Mouse (Mus musculus): ENCODE measurements around the gene Snrpb. TPM values are rescaled to one million over a fixed set of nuclear protein-coding genes. Genes with fewer than 3 reads are reported as not detected.

Snrpb gene
- polyA plus RNA-seq, 1 experiment, result 86.8 TPM

- H3K27ac ChIP-seq (replicated peaks; ENCODE audit: low read depth, low read length), result no peak overlapping the region
- H3K4me3 ChIP-seq (ENCODE audit: insufficient read depth, low read depth, low read length), result no peak overlapping the region
- H3K4me1 ChIP-seq (ENCODE audit: control insufficient read depth, insufficient read depth, insufficient read length, low read length), result peaks cover 5% of the 10 kb centered on the region
Measured at GRCm38 (mm10) chr2:130158088-130158437, 21.1 kb downstream of the Snrpb start.

DNA sequence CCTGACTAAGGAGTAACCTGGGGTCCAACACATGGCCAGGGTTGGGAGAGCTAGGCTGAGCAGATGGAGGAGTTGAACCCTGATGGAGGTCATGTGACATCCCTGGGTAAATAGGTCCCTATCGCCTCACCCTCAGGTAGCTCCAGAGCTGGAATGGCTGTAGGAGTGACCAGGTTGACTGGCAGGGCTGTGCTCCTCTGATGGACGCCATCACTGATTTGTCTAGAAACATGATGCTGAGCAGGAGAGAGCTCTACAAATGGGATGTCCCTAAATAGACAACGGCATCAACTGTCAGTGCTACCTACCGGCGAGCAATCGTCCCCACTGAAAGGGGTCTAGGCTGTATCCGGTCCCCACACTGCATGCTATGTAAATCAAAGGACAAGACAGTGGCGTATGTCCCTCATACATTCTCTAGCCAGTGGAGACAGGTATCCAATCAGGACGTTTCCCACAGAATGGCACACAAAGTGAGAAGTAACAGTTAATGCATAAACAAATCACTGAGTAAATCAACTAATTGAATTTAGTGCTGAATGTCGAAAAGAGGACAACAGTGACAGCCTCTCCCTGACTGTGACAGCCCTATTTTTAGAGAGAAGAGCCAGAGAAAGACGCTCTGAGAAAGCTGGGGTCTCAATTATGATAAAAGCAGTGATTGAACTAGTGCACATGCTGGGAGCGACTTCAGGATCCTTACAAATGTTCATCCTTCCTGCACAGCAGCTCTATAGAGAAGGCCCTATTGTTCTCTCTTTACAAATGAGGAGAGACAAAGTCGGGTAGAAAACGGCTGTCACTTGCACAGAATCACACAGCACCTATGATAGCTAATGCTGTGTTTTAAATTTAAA, 21.7 kb downstream of the Snrpb start:
- H3K27ac ChIP-seq (replicated peaks; ENCODE audit: low read depth, low read length), result no peak overlapping the region
- peaks cover 5% of the 10 kb centered on the region for H3K4me1 ChIP-seq (ENCODE audit: control insufficient read depth, insufficient read depth, insufficient read length, low read length)
- no peak overlapping the region for H3K4me3 ChIP-seq (ENCODE audit: insufficient read depth, low read depth, low read length)

GRCm38 (mm10) chr2:130155851-130156250, 23.4 kb downstream of the Snrpb start:
- H3K4me3 ChIP-seq (ENCODE audit: insufficient read depth, low read depth, low read length), result no peak overlapping the region
- peaks cover 1% of the 10 kb centered on the region; the same call in 1 of the 2 replicates for H3K4me1 ChIP-seq (ENCODE audit: control insufficient read depth, insufficient read depth, insufficient read length, low read length)
- H3K27ac ChIP-seq (replicated peaks; ENCODE audit: low read depth, low read length), result peak overlapping the region; percentile 35; the same call in 1 of the 2 replicates

DNA sequence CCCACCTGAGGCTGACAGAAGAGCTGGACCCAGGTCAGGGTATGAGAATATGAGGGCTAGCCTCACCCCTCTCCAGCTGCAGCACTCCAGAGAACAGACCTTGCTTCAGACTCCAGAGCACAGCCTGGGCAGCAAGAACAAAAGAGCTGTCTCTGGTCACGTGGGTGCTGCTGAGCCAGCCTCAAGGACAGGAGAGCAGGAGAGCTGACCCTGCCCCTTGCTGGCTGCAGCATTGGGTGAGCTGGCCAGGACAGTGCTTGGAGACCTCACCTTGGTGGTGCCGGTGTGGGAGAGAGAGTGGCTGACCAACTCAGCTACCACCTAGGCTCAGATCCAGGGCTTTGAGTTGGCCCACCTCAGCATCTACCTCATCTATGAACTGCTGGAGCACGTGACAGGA, 24.0 kb downstream of the Snrpb start:
- Histone ChIP-seq H3K27ac (replicated peaks; ENCODE audit: low read depth, low read length) (no peak overlapping the region), H3K4me3 (ENCODE audit: insufficient read depth, low read depth, low read length) (no peak overlapping the region), H3K4me1 (ENCODE audit: control insufficient read depth, insufficient read depth, insufficient read length, low read length) (no peaks in the 10 kb centered on the region; the same call in 1 of the 2 replicates)

DNA sequence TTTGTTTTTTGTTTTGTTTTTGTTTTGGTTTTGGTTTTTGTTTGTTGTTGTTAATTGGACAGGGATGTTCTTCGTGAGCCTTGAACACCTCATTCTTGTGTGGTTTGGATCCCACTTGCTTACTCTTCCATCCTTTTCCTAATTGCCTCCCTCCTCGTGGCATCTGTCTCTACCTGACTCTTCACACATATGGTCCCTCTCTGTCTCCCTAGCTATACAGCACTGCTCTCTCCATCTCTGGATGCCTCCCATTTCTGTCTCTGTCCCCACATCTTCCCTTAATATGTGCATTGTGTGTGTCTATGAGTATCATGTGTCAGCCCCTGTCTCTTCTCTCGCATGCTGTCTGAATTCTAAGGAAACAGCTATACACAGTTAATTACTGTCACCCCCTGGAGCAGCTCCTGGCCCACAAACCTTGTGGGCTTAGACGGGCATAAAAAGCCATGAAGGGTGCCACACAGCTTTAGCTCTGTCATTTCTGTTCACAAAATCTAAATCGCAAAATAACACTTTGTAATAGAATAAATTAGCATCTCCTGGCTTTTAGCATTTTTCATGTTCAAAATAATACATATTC, 33.0 kb downstream of the Snrpb start:
- no peak overlapping the region for H3K27ac ChIP-seq (replicated peaks; ENCODE audit: low read depth, low read length)
- H3K4me1 ChIP-seq (ENCODE audit: control insufficient read depth, insufficient read depth, insufficient read length, low read length), result no peaks in the 10 kb centered on the region
- no peak overlapping the region for H3K4me3 ChIP-seq (ENCODE audit: insufficient read depth, low read depth, low read length)

DNA sequence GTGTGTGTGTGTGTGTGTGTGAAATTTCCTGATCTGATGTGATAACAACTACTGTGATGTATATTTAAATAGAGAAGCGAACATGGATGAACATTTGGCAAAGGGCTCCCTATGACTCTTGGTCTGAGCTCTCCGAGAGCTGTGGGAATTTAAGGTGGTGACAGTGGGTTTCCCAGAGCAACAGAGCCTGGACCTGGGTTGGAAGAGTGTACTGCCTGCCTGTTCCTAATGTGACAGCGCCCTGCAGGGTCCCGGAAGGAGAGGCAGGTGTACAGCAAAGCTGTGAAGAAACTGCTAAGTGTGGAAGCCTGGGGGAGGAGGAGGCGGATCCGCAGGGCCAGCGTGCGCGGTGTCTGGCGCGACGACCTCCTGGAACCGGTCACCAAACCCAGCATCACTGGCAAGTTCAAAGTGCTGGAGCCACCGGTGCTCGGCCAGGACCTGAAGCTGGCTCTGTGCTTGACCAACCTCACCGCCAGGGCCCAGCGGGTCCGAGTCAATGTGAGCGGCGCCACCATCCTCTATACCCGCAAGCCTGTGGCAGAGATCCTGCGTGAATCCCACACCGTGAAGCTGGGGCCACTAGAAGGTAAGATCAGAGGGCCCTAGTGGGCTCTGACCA, 34.4 kb downstream of the Snrpb start:
- Histone ChIP-seq H3K4me1 (ENCODE audit: control insufficient read depth, insufficient read depth, insufficient read length, low read length) (no peaks in the 10 kb centered on the region), H3K27ac (replicated peaks; ENCODE audit: low read depth, low read length) (no peak overlapping the region), H3K4me3 (ENCODE audit: insufficient read depth, low read depth, low read length) (no peak overlapping the region)

- no peaks in the 10 kb centered on the region for H3K4me1 ChIP-seq (ENCODE audit: control insufficient read depth, insufficient read depth, insufficient read length, low read length)
- no peak overlapping the region for H3K4me3 ChIP-seq (ENCODE audit: insufficient read depth, low read depth, low read length)
- no peak overlapping the region for H3K27ac ChIP-seq (replicated peaks; ENCODE audit: low read depth, low read length)
Measured at GRCm38 (mm10) chr2:130143011-130143410, 36.2 kb downstream of the Snrpb start.

- Histone ChIP-seq H3K4me3 (ENCODE audit: insufficient read depth, low read depth, low read length) (no peak overlapping the region), H3K4me1 (ENCODE audit: control insufficient read depth, insufficient read depth, insufficient read length, low read length) (no peaks in the 10 kb centered on the region), H3K27ac (replicated peaks; ENCODE audit: low read depth, low read length) (no peak overlapping the region)
Measured at GRCm38 (mm10) chr2:130129687-130130086, 49.5 kb downstream of the Snrpb start.

- Histone ChIP-seq H3K27ac (replicated peaks; ENCODE audit: low read depth, low read length) (no peak overlapping the region), H3K4me3 (ENCODE audit: insufficient read depth, low read depth, low read length) (no peak overlapping the region), H3K4me1 (ENCODE audit: control insufficient read depth, insufficient read depth, insufficient read length, low read length) (no peaks in the 10 kb centered on the region)
Measured at GRCm38 (mm10) chr2:130126073-130126472, 53.1 kb downstream of the Snrpb start.

DNA sequence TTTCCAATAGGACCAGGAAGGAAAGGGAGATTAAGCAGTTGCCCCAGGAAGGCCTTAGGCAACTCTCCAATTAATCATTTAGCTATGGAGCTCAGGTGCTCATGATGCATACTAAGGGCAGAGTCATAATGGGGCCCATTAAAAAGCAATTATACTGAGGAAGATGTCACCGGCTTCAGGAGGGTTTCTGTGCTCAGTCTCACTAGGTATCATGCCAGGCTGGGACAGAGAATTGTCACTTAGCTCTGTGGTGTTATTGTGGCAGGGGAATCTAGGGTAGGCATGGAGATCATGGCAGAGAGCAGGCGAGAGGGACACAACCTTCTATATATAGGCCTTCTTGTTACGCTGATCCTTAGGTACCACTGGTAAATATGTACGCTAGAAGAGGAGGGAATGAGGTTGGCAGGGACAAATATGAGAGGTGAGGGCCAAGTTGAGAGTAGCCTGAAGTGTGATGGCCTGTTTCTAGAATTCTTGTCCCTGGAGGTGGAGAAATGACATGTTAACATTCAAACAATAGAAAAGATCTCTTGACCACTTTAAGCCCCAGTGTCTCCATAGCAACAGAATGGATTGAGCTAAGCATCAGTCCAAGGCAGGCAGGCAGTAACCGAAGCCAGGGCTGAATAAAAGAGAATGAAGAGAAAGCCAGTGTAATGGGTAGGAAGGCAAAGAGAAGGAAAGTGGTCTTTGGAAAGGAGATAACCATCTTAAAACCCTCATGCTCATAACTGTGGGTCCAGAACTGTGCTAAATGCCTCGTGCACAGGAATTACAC, 53.7 kb downstream of the Snrpb start:
- Histone ChIP-seq H3K27ac (replicated peaks; ENCODE audit: low read depth, low read length) (no peak overlapping the region), H3K4me1 (ENCODE audit: control insufficient read depth, insufficient read depth, insufficient read length, low read length) (no peaks in the 10 kb centered on the region), H3K4me3 (ENCODE audit: insufficient read depth, low read depth, low read length) (no peak overlapping the region)

Other genes with a start within 250 kb of the Snrpb start
- not detected in 2 replicates for gene Tgm3, start 167.1 kb downstream of the Snrpb start, polyA plus RNA-seq (2012; ENCODE audit: insufficient read depth, insufficient read length, missing spikeins)
- gene Tgm6, start 67.0 kb downstream of the Snrpb start, polyA plus RNA-seq (2012; ENCODE audit: insufficient read depth, insufficient read length, missing spikeins), result not detected in 2 replicates
- gene Tmc2, start 15.8 kb upstream of the Snrpb start, polyA plus RNA-seq (2012; ENCODE audit: insufficient read depth, insufficient read length, missing spikeins), result not detected in 2 replicates
- gene Nop56, start 95.0 kb upstream of the Snrpb start, polyA plus RNA-seq (2012; ENCODE audit: insufficient read depth, insufficient read length, missing spikeins), result 19.8 and 20.3 TPM in 2 replicates
- 2,344 and 2,540 TPM in 2 replicates for gene Idh3b, start 105.1 kb upstream of the Snrpb start, polyA plus RNA-seq (2012; ENCODE audit: insufficient read depth, insufficient read length, missing spikeins)
- 0.46 TPM in 1 of 2 replicates, not detected in the other for gene Ebf4, start 115.8 kb upstream of the Snrpb start, polyA plus RNA-seq (2012; ENCODE audit: insufficient read depth, insufficient read length, missing spikeins)
- gene Cpxm1, start 218.2 kb upstream of the Snrpb start, polyA plus RNA-seq (2012; ENCODE audit: insufficient read depth, insufficient read length, missing spikeins), result 8.2 and 9.9 TPM in 2 replicates
- not detected in 2 replicates for gene Gm28372, start 225.8 kb upstream of the Snrpb start, polyA plus RNA-seq (2012; ENCODE audit: insufficient read depth, insufficient read length, missing spikeins)
- gene 1700020A23Rik, start 225.9 kb upstream of the Snrpb start, polyA plus RNA-seq (2012; ENCODE audit: insufficient read depth, insufficient read length, missing spikeins), result not detected in 2 replicates
- not detected in 2 replicates for gene Tmem239, start 227.1 kb upstream of the Snrpb start, polyA plus RNA-seq (2012; ENCODE audit: insufficient read depth, insufficient read length, missing spikeins)
- 28.7 and 31.8 TPM in 2 replicates for gene Vps16, start 244.9 kb upstream of the Snrpb start, polyA plus RNA-seq (2012; ENCODE audit: insufficient read depth, insufficient read length, missing spikeins)
- gene Pced1a, start 245.3 kb upstream of the Snrpb start, polyA plus RNA-seq (2012; ENCODE audit: insufficient read depth, insufficient read length, missing spikeins), result 6.9 and 10.4 TPM in 2 replicates

Measured in brown adipose tissue, adult 24 weeks (tissue).